Mouse (Mus musculus): Measurements from ENCODE around the gene Sod1.
"Not testable (repeated sequence)": the region's sequence is repeated elsewhere in the genome, so short reads cannot be mapped to it uniquely, and the experiment has no call there.

The Sod1 gene

GRCm38 (mm10) chr16:90251256-90251655, 30.7 kb downstream of the Sod1 start:
- not testable (repeated sequence) for DNase-seq (ENCODE audit: low spot score in 2 of 2)

GRCm38 (mm10) chr16:90252521-90252920, 32.0 kb downstream of the Sod1 start:
- DNase-seq (ENCODE audit: low spot score in 2 of 2): no peak

- DNase-seq (ENCODE audit: low spot score in 2 of 2): no peak
These were observed 38.4 kb downstream of the Sod1 start for GRCm38 (mm10) chr16:90258950-90259349.

- DNase-seq (ENCODE audit: low spot score in 2 of 2): no peak
These were observed 39.1 kb downstream of the Sod1 start for GRCm38 (mm10) chr16:90259623-90260022.

- DNase-seq (ENCODE audit: low spot score in 2 of 2): no peak
These were observed 39.5 kb downstream of the Sod1 start for GRCm38 (mm10) chr16:90260097-90260496.

GRCm38 (mm10) chr16:90261791-90262190, 41.2 kb downstream of the Sod1 start:
- no peak for DNase-seq (ENCODE audit: low spot score in 2 of 2)

GRCm38 (mm10) chr16:90264021-90264420, 43.5 kb downstream of the Sod1 start:
- no peak for DNase-seq (ENCODE audit: low spot score in 2 of 2)

- no peak for DNase-seq (ENCODE audit: low spot score in 2 of 2)
These were observed 44.6 kb downstream of the Sod1 start for GRCm38 (mm10) chr16:90265106-90265505.

GRCm38 (mm10) chr16:90266581-90266980, 46.0 kb downstream of the Sod1 start:
- DNase-seq (ENCODE audit: low spot score in 2 of 2): no peak

- DNase-seq (ENCODE audit: low spot score in 2 of 2): no peak
These were observed 55.0 kb downstream of the Sod1 start for GRCm38 (mm10) chr16:90275521-90275920.
